Mouse (Mus musculus): ENCODE results near the gene Ubqln4. TPM values are rescaled to one million over a fixed set of nuclear protein-coding genes. Genes with fewer than 3 reads are reported as not detected.

Ubqln4 gene
- polyA plus RNA-seq, 1 experiment from 2014 or later = 60.8 TPM

DNA sequence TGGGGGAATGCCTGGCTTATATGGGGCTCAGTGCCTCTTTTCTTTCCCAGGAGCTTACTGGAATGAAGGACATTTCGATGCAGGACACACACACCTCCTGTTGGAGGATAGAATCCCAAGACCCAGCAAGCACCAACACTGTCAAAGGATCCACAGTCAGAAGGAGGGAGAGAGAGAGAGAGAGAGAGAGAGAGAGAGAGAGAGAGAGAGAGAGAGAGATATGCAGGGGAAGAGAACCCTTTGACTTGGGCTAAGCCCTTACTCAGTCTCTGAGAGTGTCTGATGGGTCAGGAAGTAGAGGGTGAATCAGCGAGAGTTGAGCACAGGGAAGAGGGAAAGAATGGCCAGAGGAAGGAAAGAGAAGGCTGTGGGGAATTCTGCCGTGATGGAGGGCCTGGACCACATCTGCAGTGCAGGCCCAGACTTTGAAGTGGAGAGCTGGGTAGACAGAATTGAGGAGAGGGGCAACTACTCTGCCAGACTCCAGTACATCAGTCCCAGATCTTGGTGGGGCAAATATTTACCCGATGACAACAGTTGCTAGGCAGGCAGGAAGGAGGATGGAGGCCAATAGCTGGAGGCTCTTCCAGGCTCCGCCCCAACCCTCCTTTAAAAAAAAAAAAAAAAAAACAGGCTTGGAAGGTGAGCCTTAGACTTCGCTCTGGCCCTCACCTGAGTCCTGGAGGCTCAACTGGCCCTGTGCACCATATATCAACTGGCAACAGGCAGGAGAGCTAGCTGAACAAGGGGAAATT lies 41.2 kb upstream of the Ubqln4 start:
- Histone ChIP-seq H3K36me3 (ENCODE audit: control insufficient read depth, insufficient read depth, low read length) (no peaks in the 10 kb centered on the region), H3K9ac (ENCODE audit: low read length) (no peak overlapping the region), H3K4me3 (ENCODE audit: low read depth, low read length) (no peak overlapping the region), H3K27ac (ENCODE audit: low read depth) (peak overlapping the region; percentile 19), H3K4me1 (replicated peaks; ENCODE audit: control insufficient read depth, insufficient read depth, low read length) (peaks cover 22% of the 10 kb centered on the region), H3K4me2 (ENCODE audit: low read length) (peak overlapping the region; percentile 0; the same call in 1 of the 2 replicates), H3K27me3 (replicated peaks; ENCODE audit: control insufficient read depth, insufficient read depth, low read length) (no peaks in the 10 kb centered on the region), H3K9me3 (ENCODE audit: control insufficient read depth, low read length) (no peaks in the 10 kb centered on the region)
- WGBS = 34% methylated on average over 6 of the region's 6 CpGs
- DNase-seq (ENCODE audit: low spot score) = no peak
- ATAC-seq (replicated peaks; ENCODE audit: low FRiP score, low TSS enrichment, low read depth) = no peak

DNA sequence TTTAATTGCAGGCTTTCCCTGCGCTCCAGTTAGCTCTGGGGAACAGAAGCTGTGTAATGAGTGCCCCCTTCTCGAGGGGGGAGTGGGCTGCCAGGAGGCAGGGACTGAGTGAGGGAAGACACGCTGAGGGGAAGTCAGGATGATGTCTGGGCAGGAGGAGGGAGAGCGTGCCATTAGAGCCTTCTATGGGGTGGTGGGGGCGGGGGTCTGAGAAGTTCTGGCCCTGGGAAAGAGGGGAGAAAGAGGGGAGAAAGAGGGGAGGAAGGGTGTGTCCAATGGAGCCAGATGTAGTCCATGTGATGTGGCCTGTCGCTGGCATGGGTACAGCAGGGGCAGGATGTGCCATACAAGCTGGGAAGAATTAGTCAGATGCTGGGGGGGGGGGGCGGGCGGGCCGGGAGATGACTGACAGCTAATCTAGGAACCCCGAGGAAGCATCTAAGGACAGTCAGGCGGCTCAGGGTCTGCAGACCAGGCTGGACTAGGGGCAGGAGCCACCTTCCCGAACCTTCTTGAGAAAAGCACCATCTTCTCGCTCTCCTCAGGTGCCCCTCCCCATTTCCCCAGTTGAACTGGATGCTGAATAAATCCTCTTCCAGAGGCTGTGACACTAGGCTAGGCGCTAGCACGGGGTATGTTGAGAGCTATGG lies 40.5 kb upstream of the Ubqln4 start:
- Histone ChIP-seq H3K36me3 (ENCODE audit: control insufficient read depth, insufficient read depth, low read length) (no peaks in the 10 kb centered on the region), H3K27me3 (replicated peaks; ENCODE audit: control insufficient read depth, insufficient read depth, low read length) (no peaks in the 10 kb centered on the region), H3K9ac (ENCODE audit: low read length) (no peak overlapping the region), H3K4me2 (ENCODE audit: low read length) (peak overlapping the region; percentile 0; the same call in 1 of the 2 replicates), H3K4me1 (replicated peaks; ENCODE audit: control insufficient read depth, insufficient read depth, low read length) (peaks cover 22% of the 10 kb centered on the region), H3K9me3 (ENCODE audit: control insufficient read depth, low read length) (no peaks in the 10 kb centered on the region), H3K4me3 (ENCODE audit: low read depth, low read length) (no peak overlapping the region), H3K27ac (ENCODE audit: low read depth) (peak overlapping the region; percentile 19)
- 32% methylated on average over 11 of the region's 15 CpGs for WGBS
- ATAC-seq (replicated peaks; ENCODE audit: low FRiP score, low TSS enrichment, low read depth) (no peak), DNase-seq (ENCODE audit: low spot score) (no peak)

DNA sequence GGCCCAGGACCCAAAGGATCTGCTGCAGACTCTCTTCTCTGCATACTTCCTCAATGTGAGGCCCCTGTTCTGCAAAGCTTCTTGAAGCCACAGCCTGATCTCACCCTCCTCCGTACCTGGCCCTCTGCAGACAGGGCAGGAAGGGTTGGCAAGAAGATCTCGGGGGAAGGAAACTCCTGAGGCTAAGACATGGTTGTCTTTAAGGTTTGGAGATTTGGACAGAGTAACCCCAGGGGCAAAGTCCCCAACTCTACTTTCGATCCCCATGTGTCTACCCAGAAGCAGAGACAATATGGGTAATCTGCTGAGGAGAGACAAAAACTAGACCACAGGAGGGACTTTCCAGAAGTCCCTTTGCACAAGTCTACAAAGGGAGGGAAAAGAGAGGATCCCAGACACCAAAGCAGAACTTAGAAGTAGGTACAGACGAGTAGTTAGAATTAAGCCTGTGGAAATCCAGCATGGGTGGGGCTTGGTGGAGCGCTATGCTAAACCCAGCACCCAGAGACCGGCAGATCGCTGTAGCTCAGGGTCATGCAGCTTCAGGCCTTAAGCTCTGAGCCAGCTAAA lies 39.9 kb upstream of the Ubqln4 start:
- ATAC-seq (replicated peaks; ENCODE audit: low FRiP score, low TSS enrichment, low read depth) (no peak), DNase-seq (ENCODE audit: low spot score) (no peak)
- 79% methylated on average over 7 of the region's 7 CpGs for WGBS
- no peaks in the 10 kb centered on the region for H3K36me3 ChIP-seq (ENCODE audit: control insufficient read depth, insufficient read depth, low read length)
- no peak overlapping the region for H3K9ac ChIP-seq (ENCODE audit: low read length)
- no peak overlapping the region for H3K4me3 ChIP-seq (ENCODE audit: low read depth, low read length)
- peaks cover 22% of the 10 kb centered on the region for H3K4me1 ChIP-seq (replicated peaks; ENCODE audit: control insufficient read depth, insufficient read depth, low read length)
- no peaks in the 10 kb centered on the region for H3K9me3 ChIP-seq (ENCODE audit: control insufficient read depth, low read length)
- no peak overlapping the region for H3K27ac ChIP-seq (ENCODE audit: low read depth)
- no peaks in the 10 kb centered on the region for H3K27me3 ChIP-seq (replicated peaks; ENCODE audit: control insufficient read depth, insufficient read depth, low read length)
- H3K4me2 ChIP-seq (ENCODE audit: low read length) = no peak overlapping the region

DNA sequence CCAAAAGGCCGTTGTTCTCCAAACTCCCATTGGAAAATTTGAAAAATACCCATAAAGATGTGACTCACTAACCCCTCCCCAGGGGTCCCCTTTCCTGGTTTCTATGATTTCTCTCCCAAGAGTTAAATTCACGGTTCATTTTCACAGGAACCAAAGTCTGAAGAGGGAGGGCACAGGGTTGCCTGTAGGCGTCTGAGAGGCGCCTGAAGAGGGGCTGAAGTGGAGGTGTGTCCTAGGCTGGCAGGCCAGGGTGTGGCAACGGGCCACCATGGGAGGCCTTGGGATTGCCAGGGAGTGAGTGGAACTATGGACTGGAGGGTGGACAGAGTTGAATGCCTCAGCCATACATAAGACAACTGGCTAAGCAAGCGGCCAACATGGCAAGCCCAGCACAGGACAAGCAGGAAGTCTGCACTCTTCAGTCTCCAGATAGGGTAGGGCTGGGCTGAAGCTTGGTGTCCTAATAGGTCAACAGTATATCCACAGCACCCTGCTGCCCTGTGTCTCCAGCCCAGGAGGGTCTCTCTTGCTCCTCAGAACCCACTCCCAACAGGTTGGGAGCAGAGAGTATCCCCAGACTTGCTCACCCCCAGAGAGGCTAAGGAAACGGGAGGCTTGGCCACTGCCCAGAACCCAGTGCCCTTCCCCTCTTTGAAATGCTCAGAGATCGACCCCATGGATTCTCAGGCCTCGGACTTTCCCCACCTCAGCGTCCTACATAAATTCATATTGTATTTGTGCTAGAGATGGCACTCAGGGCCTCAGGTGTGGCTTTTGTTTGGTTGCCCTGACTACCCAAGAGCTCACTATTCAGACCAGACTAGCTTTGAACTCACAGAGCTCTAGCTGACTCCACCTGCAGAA lies 39.1 kb upstream of the Ubqln4 start:
- no peak overlapping the region for H3K9ac ChIP-seq (ENCODE audit: low read length)
- H3K27ac ChIP-seq (ENCODE audit: low read depth) = no peak overlapping the region
- H3K4me3 ChIP-seq (ENCODE audit: low read depth, low read length) = no peak overlapping the region
- no peaks in the 10 kb centered on the region for H3K27me3 ChIP-seq (replicated peaks; ENCODE audit: control insufficient read depth, insufficient read depth, low read length)
- H3K9me3 ChIP-seq (ENCODE audit: control insufficient read depth, low read length) = no peaks in the 10 kb centered on the region
- WGBS = 70% methylated on average over 10 of the region's 10 CpGs
- peaks cover 18% of the 10 kb centered on the region for H3K4me1 ChIP-seq (replicated peaks; ENCODE audit: control insufficient read depth, insufficient read depth, low read length)
- ATAC-seq (replicated peaks; ENCODE audit: low FRiP score, low TSS enrichment, low read depth) = no peak
- H3K36me3 ChIP-seq (ENCODE audit: control insufficient read depth, insufficient read depth, low read length) = no peaks in the 10 kb centered on the region
- no peak for DNase-seq (ENCODE audit: low spot score)
- no peak overlapping the region for H3K4me2 ChIP-seq (ENCODE audit: low read length)

DNA sequence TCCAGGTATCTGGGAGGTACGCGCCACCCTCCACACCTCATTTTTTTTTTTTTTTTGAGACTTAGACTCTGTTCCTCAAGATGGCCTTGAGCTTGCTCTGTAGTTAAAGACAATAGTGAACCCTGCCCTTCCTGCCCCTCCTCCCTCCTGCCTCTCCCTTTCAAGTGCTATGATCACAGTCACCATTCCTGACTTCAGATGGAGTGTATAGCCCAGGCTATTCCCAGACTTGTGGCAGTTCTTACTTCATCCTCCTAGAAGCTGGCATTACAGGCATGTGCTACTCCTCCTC lies 38.5 kb upstream of the Ubqln4 start:
- Histone ChIP-seq H3K27ac (ENCODE audit: low read depth) (no peak overlapping the region), H3K4me1 (replicated peaks; ENCODE audit: control insufficient read depth, insufficient read depth, low read length) (peaks cover 15% of the 10 kb centered on the region), H3K27me3 (replicated peaks; ENCODE audit: control insufficient read depth, insufficient read depth, low read length) (no peaks in the 10 kb centered on the region), H3K9ac (ENCODE audit: low read length) (no peak overlapping the region), H3K36me3 (ENCODE audit: control insufficient read depth, insufficient read depth, low read length) (no peaks in the 10 kb centered on the region), H3K4me3 (ENCODE audit: low read depth, low read length) (no peak overlapping the region), H3K4me2 (ENCODE audit: low read length) (no peak overlapping the region), H3K9me3 (ENCODE audit: control insufficient read depth, low read length) (no peaks in the 10 kb centered on the region)
- ATAC-seq (replicated peaks; ENCODE audit: low FRiP score, low TSS enrichment, low read depth) (no peak), DNase-seq (ENCODE audit: low spot score) (no peak)
- 93% methylated on average over 2 of the region's 2 CpGs for WGBS

DNA sequence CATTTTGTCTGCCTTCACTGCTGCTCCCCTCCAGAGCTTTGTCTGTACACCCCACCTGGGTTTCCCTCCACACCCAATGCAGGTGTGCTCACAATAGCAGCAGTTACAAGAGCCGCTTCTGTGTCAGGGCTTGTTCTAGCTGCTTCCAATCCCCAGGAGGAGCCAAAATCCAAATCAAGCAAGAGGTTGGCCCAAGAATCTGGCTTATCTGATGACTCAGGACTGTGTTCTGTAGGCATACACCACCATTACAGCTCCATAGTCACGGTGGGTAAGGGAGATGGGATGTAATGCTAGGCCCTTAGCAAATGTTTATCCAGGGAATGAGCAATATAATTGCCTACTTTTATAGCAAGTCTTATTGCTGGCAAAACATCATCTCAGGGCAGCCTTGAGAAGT lies 37.2 kb upstream of the Ubqln4 start:
- Histone ChIP-seq H3K27me3 (replicated peaks; ENCODE audit: control insufficient read depth, insufficient read depth, low read length) (no peaks in the 10 kb centered on the region), H3K9me3 (ENCODE audit: control insufficient read depth, low read length) (no peaks in the 10 kb centered on the region), H3K4me2 (ENCODE audit: low read length) (no peak overlapping the region), H3K4me1 (replicated peaks; ENCODE audit: control insufficient read depth, insufficient read depth, low read length) (peaks cover 12% of the 10 kb centered on the region), H3K9ac (ENCODE audit: low read length) (no peak overlapping the region), H3K36me3 (ENCODE audit: control insufficient read depth, insufficient read depth, low read length) (no peaks in the 10 kb centered on the region), H3K4me3 (ENCODE audit: low read depth, low read length) (no peak overlapping the region), H3K27ac (ENCODE audit: low read depth) (no peak overlapping the region)
- WGBS = 62% methylated on average over 2 of the region's 2 CpGs
- DNase-seq (ENCODE audit: low spot score) = no peak
- ATAC-seq (replicated peaks; ENCODE audit: low FRiP score, low TSS enrichment, low read depth) = no peak

DNA sequence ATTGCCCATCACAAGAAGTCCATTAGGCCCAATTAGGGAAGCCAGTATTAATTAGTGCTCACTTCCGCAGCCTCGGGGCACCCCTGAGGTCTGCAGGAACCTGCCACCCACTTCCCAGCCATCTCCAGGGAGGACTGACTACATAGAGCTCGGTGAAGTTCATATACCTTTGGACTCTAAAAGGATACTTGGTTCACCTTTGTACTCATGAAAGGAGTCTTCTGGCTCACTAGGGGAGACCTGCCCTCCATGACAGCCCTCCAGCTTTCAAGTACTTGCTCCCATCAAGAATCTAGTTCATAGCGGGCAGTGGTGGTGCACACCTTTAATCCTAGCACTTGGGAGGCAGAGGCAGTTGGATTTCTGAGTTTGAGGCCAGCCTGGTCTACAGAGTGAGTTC lies 35.1 kb upstream of the Ubqln4 start:
- Histone ChIP-seq H3K27me3 (replicated peaks; ENCODE audit: control insufficient read depth, insufficient read depth, low read length) (no peaks in the 10 kb centered on the region), H3K9me3 (ENCODE audit: control insufficient read depth, low read length) (no peaks in the 10 kb centered on the region), H3K27ac (ENCODE audit: low read depth) (no peak overlapping the region), H3K36me3 (ENCODE audit: control insufficient read depth, insufficient read depth, low read length) (no peaks in the 10 kb centered on the region), H3K4me3 (ENCODE audit: low read depth, low read length) (no peak overlapping the region), H3K4me2 (ENCODE audit: low read length) (no peak overlapping the region), H3K4me1 (replicated peaks; ENCODE audit: control insufficient read depth, insufficient read depth, low read length) (peaks cover under 1% of the 10 kb centered on the region), H3K9ac (ENCODE audit: low read length) (no peak overlapping the region)
- ATAC-seq (replicated peaks; ENCODE audit: low FRiP score, low TSS enrichment, low read depth) (no peak), DNase-seq (ENCODE audit: low spot score) (no peak)
- 81% methylated on average over 4 of the region's 4 CpGs for WGBS

DNA sequence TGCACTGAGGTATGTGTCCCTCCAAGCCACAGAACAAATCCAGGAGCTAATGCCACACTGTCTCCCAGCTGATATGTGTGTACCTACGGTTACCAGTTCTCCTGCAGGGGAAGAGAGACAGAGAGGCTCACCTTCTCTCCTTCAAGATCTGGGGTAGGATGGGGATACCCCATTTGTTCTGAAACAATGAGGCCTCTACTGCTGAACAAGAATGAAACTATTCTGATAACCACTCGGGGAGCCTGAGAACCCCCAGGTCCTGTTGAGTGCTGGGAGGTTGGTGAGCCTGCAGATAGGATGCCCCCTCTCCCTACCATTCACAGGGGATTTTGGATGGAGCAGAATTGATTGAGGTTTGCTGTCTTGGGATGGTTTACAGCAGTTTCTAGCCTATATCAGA lies 33.5 kb upstream of the Ubqln4 start:
- no peaks in the 10 kb centered on the region for H3K4me1 ChIP-seq (replicated peaks; ENCODE audit: control insufficient read depth, insufficient read depth, low read length)
- no peak for ATAC-seq (replicated peaks; ENCODE audit: low FRiP score, low TSS enrichment, low read depth)
- 79% methylated on average over 2 of the region's 2 CpGs for WGBS

More for the DNA sequence above, 33.5 kb upstream of the Ubqln4 start:
- DNase-seq (ENCODE audit: low spot score) = no peak
- Histone ChIP-seq H3K9ac (ENCODE audit: low read length) (no peak overlapping the region), H3K36me3 (ENCODE audit: control insufficient read depth, insufficient read depth, low read length) (peaks cover 9% of the 10 kb centered on the region), H3K27me3 (replicated peaks; ENCODE audit: control insufficient read depth, insufficient read depth, low read length) (no peaks in the 10 kb centered on the region), H3K9me3 (ENCODE audit: control insufficient read depth, low read length) (no peaks in the 10 kb centered on the region), H3K27ac (ENCODE audit: low read depth) (no peak overlapping the region), H3K4me2 (ENCODE audit: low read length) (no peak overlapping the region), H3K4me3 (ENCODE audit: low read depth, low read length) (no peak overlapping the region)
